Mouse (Mus musculus) embryonic facial prominence, embryonic 10.5 days (tissue): Measurements from ENCODE around the gene Cmss1. TPM values are rescaled to one million over a fixed set of nuclear protein-coding genes. Genes with fewer than 3 reads are reported as not detected.

Source experiments
- DNase-seq: peaks from one replicate; pipeline ENCODE4 v3.0.0-alpha.2; 2017; ENCODE audit warnings: low spot score
- H3K27ac ChIP-seq: fragments of 300-500 bp; sonication (generic); replicated peaks from 2 replicates; pipeline ENCODE4 v1.5.1; 2016; ENCODE audit warnings: mild to moderate bottlenecking
- H3K27me3 ChIP-seq: fragments of 300-500 bp; sonication (generic); replicated peaks from 2 replicates; pipeline ENCODE4 v1.6.1; 2016; ENCODE audit warnings: low read depth, mild to moderate bottlenecking; ENCODE audit not compliant: poor library complexity, severe bottlenecking
- H3K36me3 ChIP-seq: fragments of 300-500 bp; sonication (generic); replicated peaks from 2 replicates; pipeline ENCODE4 v1.6.1; 2016; ENCODE audit warnings: mild to moderate bottlenecking, moderate library complexity
- H3K4me1 ChIP-seq: fragments of 300-500 bp; sonication (generic); 2 replicates; pipeline ENCODE4 v1.6.1; 2016
- H3K4me3 ChIP-seq: fragments of 300-500 bp; sonication (generic); 2 replicates; pipeline ENCODE4 v1.5.1; 2016; ENCODE audit warnings: mild to moderate bottlenecking, moderate library complexity
- H3K9me3 ChIP-seq: fragments of 300-500 bp; sonication (generic); 2 replicates; pipeline ENCODE4 v1.6.1; 2016; ENCODE audit warnings: mild to moderate bottlenecking
- WGBS: fragments of 180-500 bp; shearing (Covaris S2); methylation state at CpG from one replicate; pipeline ENCODE4 v1.1.7; 2016; 5-methylcytosine and 5-hydroxymethylcytosine counted together
- polyA plus RNA-seq: library from polyadenylated mRNA; unstranded; fragments of >200 nt; fragmentation: Nextera tagmentation; extraction: Ambion mirVana; gene quantifications from 2 replicates; pipeline ENCODE4 v1.2.1, GENCODE M21; 2016

Gene Cmss1
- polyA plus RNA-seq, 1 experiment from 2014 or later = 58.1 TPM

GRCm38 (mm10) chr16:57260152-57260551, 346.5 kb downstream of the Cmss1 start:
- 90% methylated on average over 10 of the region's 10 CpGs for WGBS
- peaks cover 6% of the 10 kb centered on the region; the same call in 1 of the 2 replicates for H3K4me1 ChIP-seq
- H3K27me3 ChIP-seq = no peaks in the 10 kb centered on the region
- no peak overlapping the region for H3K4me3 ChIP-seq
- H3K27ac ChIP-seq = no peak overlapping the region
- DNase-seq = no peak
- H3K9me3 ChIP-seq = 0 out of 2 replicates have a peak, but pooled peaks cover 5% of the 10 kb centered on the region
- no peaks in the 10 kb centered on the region; the same call in 1 of the 2 replicates for H3K36me3 ChIP-seq

DNA sequence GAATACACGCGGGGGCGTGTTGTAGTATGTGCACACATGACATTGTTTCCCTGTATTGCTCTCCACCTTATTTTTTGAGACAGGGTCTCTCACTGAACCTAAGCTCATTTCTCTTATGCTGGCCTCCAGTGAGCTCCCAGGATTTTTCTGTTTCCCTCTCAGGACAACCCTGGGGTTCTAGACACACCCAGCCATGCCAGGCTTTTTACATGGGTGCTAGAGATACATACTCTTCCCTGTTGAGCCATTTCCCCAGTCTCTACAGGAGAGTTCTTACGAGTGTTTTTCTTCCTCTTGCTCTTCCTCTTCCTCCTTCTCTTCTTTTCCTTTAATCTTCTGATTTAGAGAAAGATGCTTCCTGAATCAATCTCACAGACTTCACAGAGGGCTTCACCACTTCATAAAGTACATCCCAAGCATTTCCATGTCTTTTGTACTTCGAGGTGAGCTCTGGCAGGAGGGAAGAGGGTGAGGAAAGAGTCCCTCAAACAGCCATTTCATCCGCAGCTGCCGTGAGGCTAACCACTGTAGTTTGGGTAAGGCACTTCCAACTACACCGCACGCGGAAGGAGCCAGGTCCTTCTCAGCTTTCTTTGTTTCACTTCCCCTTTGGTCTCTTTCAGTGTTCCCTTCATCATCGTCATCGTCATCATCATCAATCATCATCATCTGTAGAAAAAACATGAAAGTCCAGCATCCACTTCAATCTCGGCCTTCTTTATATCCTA, 347.1 kb downstream of the Cmss1 start:
- 91% methylated on average over 13 of the region's 13 CpGs for WGBS
- no peaks in the 10 kb centered on the region for H3K27me3 ChIP-seq
- H3K9me3 ChIP-seq = 0 out of 2 replicates have a peak, but pooled peaks cover 5% of the 10 kb centered on the region
- no peaks in the 10 kb centered on the region; the same call in 1 of the 2 replicates for H3K36me3 ChIP-seq
- no peak for DNase-seq
- H3K4me1 ChIP-seq = peaks cover 6% of the 10 kb centered on the region; the same call in 1 of the 2 replicates
- H3K27ac ChIP-seq = no peak overlapping the region
- H3K4me3 ChIP-seq = no peak overlapping the region

Other genes starting within 250 kb of the Cmss1 start
- gene Col8a1, start 147.9 kb upstream of the Cmss1 start, polyA plus RNA-seq = 1.1 and 1.9 TPM in 2 replicates